Mouse (Mus musculus) liver, adult (tissue): Measurements from ENCODE around the gene Son.
A peak's percentile ranks its signal among the peaks of the same experiment; 100 is the strongest.

Experiments used
- GATA4 ChIP-seq: IDR thresholded peaks from 2 replicates; pipeline ENCODE4 v1.6.1; 2014; ENCODE audit warnings: mild to moderate bottlenecking, low read length; ENCODE audit not compliant: insufficient replicate concordance

Gene Son

DNA sequence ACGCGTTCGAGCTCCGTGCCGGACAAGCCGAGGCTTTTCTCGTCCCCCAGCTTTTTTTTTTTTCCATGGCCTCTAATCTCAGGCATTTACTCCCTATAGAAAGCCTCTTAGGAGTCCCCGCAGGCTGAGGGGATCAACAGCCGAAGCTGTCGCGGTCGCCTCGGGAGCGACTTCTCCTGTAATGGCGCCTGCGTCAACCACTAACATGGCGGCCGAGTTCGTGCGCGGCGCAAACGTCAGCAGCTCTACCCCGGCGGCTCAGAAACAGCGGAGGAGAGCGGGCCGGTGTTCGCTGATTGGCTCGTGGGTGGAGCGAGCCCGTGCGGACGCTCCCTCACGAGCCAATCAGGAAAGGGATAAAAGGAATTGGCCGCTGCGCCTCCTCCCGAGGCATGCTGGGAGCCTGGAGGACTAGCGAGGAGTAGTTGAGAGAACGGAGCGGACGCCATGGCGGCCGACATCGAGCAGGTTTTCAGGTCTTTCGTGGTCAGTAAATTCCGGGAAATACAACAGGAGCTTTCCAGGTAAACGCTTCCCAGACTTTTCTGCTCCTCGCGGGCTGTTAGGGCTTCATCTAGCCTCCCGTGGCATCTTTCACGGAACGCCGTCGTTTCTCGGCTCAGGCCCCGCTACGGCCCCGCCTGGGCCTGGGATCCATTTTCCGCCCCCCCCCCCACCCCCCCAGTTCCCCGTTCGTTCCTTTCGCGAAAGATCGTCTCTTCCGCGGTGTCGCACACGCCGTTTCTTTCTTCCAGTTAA is at the start of gene Son:
Son (plus strand) TSS at position 46 of the 759 bp plus-strand sequence.
- TF ChIP-seq GATA4 = no peak; the same call in 1 of the 2 replicates

DNA sequence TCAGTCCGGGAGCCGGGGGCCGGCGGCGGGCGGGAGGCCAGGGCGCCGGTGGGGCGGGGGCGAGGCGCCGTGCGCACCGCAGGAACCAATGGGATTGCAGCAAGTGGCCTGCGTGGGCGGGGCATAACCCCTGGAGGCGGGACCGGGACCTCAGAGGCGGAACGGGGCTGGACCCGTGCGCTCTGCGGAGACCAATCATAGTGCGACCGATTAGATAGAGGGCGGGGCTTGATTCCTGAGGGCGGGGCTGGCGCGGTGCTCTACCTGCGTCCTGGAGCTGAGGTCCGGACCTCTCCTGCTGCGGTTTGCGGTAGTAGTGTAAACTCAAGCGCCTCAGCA is 49.7 kb upstream of the Son start, which contains the start of gene Tmem50b:
Tmem50b (minus strand) TSS at position 129 of the 339 bp plus-strand sequence.
- TF ChIP-seq GATA4 = peak; percentile 17; the same call in 1 of the 2 replicates

DNA sequence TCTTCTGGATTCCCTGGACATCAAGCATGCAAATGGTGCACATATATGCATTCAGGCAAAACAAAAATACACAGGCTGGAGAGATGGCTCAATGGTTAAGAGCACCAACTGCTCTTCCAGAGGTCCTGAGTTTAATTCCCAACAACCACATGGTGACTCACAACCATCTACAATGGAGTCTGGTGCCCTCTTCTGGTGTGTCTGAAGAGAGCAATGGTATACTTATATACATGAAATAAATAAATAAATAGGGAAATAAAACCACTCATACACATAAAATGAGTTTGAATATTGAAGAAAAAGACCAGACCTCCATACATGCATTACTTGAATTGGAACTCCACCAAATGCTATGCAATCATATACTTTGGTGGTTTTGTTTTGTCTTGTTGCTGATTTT is 48.1 kb upstream of the Son start:
- no peak for TF ChIP-seq GATA4

DNA sequence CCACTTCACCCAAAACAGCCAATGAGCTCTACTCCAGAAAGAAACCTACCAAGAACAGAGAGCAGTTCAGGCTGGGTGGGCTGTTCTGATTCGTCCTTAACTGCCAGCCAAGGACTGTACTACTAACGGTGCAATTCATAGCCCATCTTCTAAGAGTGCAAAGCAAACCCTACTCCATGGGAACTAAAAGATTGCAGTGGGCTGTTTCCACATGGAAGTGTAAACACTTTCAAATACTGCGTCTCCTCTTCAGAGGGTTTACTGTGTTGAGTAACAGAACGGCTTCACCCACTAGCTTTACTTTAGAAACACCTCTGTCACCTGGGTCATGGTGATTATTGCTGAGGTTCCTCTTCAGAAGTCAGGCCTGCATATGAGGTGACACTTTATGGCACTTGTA is 46.2 kb upstream of the Son start:
- TF ChIP-seq GATA4 = no peak

DNA sequence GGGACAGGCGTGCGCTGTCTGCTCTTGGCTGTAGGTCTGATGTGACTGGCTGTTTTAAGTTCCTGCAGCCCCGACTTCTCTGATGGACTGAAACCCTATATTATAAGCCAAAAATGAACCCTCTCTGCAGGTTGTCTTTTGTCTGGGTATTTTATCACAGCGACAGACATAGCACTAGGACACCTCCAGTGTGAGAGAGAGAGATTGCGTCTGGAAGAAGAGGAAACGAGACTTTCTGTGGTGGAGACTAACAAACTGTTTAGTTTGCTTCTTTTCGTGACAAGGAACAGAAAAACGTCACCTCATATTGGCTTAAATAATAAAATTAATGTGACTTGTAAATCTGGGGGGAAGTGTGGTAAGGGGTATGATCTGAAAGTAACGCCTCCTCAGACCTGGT is 45.6 kb upstream of the Son start:
- no peak for TF ChIP-seq GATA4

DNA sequence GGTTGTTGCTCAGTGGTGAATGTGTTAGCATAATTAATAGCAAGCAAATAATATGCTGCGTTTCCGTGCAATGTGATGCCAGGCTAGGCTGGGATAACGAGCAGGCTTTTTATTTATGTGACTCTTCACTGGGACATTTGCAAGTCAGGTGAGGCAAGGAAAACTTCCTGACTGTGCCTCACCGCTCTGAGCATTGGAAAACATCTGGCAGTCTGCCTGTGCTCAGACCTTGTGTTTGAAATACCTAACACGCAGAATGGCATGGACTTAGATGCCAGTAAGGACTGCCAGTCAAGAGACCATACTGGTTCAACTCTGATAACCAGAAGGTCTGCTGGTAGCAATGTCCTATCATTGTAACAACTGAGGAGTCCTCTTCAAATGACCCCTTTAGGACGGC is 42.1 kb upstream of the Son start:
- TF ChIP-seq GATA4 = no peak

DNA sequence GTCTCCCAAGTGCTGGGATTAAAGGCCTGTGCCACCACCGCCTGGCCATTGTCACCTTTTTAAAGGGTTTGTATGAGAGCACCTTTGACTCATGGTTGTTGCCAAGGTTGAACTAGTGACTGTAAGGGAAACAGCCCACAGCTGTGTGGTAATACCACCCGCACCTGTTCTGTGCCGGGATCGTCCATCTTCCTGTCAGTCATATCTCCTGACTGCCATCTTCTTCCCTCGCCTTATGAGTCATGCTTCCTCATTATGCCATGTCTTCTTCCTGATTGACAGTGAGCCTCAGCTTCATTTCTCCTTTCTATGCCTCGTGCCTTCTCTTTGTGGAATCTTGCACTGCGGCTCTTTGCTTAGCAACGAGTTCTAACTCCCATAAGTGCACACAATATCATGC is 40.3 kb upstream of the Son start:
- TF ChIP-seq GATA4 = no peak

DNA sequence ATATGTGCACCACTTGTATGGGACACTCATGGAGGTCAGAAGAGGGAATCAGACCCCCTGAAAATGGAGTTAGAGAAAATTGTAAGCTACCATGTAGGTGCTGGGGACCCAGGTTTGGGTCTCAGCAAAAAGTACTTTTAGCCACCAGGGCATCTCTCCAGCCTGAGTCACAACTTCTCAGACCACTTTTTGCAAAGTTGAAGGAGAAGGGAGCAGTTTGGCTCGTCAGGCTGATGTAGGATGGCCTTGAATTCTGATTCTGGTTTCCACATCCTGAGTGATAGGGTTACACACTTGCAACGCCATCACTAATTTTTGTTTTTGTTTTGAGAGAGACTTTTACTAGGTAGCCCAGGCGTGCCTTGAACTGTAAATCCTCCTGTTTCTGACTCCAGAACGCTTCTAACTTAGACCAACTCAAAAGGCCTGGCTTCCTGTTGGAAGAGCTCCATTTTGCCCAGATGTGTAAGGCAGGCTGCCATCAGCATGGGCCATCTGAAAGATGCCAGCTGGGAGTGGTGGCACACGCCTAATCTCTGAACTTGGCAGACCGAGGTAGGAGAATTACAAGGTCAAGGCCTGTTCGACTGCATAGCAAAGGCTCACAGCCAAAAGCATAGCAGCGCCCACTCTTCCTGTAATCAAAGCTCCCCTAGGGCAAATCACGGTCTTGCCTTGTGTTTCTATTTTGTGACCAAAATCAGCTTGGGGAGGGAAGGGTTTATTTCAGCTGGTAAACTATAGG is 37.6 kb upstream of the Son start:
- TF ChIP-seq GATA4 = no peak

DNA sequence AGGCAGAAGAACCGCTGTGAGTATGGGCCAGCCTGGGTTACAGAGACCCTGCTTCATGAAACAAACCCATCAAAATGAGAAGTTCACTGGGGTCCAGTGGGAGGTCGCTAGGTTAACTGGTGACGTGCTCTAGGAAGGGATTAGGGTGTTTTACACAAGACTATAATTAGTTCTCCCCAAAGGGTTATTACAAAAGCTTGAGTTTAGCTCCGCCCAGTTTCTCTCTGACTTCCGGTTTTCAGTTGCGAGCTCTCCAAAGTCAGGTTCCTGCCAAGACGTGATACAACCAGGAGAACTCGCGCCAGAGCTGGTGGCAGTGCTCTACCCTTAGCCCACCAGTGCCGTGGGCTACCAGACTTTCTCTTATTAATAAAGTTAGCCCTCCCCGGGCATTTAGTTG is 36.1 kb upstream of the Son start:
- TF ChIP-seq GATA4 = no peak

DNA sequence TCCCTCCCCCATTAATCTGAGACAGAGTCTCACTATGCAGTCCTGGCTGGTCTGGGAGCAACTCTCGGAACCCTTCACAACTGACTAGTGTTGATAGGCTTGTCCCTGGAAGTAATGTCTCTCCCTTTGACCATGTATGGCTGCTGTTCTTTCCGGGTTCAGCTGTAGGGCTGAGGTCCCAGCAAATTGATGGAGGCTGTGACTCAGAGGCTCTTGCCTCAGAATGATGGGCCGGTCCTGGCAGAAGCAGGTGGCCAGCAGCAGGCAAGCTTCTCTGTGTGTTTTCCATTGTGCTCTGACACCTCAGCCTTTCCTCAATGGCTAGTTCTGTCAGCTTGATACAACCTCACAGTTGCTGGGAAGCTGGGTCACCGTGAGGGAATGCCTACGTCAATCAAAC is 34.8 kb upstream of the Son start:
- TF ChIP-seq GATA4 = no peak

DNA sequence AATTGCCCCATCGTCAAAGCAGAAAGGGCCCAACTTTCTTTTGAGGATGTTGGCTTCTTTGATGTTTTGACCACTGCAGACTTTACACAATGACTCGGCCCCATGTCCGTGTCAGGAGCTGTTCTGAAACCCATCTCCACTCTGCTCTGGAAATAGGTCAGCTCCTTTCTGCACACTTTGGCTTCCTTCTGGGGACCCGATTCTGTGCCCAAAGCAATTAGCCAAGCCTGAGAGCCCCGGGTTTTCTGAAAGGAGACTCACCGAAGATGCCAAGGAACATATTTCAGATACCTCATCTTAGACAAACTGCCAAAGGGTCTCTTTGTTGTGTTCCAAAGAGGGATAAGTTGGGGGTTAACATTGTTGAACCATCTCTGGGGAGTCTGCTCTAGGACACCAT is 32.8 kb upstream of the Son start:
- TF ChIP-seq GATA4 = no peak

DNA sequence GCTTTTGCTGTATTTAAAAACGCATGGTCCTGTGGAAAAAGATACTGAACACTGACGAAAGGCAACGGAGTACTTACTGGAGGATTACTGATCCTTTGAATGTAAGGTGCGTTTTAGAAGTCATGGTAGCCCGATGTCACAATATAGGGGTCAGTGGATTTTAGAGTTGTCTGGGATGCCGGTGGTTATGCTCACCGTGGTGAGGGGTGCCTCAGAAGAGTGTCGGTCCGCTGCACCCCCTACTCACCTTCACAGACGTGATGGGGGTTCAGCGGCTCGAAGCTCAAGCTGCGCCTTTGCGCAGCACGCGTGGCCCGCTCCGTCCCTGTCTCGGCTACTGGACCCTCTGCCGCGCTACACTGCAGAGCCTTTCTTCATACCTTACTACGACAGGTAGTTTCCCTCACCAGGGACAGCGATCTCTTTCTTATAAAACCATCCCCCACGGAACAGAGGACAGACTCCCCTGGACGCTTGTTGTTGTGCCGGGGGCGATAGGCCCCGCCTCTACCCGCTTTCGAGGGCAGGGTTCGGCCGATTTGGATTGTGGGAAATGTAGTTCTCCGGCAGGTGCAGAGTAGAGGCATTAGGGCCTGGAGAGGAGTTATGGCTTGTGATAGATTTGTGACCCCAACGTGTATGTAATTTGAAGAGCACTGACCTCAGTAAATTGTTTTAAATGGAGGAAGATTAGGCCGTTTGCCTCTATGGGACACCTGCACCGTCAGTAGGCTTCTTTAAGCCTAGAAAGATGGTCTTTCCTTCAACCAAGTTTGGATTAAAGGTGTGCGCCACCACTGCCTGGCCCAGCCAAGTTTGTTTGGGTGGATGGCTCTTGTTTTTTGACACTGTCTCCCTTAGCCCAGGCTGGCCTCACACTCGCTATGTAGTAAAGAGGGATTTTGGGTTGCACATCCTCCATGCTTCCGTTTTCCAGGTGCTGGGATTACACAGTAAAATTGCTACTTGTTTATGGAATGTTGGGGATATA is 28.5 kb upstream of the Son start, which contains the start of gene Dnajc28:
Dnajc28 (minus strand) TSS at position 516 of the 991 bp plus-strand sequence.
- TF ChIP-seq GATA4 = peak; percentile 8; the same call in 1 of the 2 replicates

DNA sequence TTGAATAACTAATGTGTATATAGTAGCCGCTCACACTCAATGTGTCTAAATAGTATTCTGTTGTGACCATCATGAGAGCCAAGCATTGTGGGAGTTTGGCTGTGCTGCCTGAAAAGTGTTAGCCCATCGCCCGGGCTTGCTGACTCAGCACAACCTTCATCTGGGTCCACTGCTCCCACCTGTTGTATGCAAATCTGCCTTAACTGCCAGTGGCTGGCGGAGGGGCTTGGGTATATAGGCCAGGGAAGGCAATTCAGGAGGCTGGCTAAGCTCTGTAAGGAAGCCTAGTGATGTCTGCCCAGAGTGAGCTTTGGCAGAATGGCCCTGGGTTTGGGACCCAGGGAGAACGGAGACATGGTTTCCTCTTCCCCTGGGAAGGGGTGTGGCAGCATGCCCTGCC is 27.1 kb upstream of the Son start:
- no peak for TF ChIP-seq GATA4

DNA sequence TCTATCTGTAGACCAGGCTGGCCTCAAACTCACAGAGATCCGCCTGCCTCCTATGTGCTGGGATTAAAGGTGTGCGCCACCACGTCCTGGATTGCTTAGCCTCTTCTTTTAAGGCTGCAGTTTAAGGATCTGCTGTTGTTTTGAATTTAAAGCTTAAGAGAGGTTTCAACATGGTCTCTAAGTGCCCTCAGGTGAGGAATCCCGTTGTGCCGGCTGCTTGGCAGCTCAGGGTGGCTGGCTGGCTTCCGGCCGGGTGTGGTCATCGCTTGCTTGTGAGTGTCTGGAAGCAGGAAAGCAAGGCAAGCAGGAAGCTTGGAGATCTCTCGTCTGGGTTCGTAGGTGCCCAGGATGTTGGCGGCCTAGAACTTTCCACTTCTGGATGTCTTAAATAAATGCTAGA is 26.3 kb upstream of the Son start:
- TF ChIP-seq GATA4 = no peak

DNA sequence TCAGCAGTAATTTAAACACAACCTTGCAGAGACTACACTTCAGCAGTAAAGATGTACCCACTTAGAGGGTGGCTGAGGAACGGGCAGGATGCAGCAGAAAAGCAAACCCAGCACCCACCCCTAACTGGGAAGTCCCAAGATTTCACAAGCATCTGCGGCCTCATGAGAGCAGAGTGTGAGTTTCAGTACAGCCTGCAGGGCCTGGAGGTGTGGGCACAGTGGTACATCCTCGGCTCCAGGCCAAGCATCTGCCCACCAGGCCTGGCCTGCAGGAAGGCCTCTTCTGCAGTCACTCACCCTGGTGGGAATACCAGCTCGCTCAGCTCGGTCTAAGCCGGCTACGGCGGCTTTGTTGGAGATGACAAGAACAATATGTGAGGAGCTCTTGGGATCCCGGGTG is 24.2 kb upstream of the Son start:
- no peak for TF ChIP-seq GATA4
